Mouse (Mus musculus) c-Kit-negative CD71-positive TER-119-positive erythroid progenitor cells, embryonic 14.5 days (primary cell): ENCODE measurements around the gene Fam166b.

Source experiments
- DNase-seq: peaks from one replicate; pipeline ENCODE4 v3.0.0-alpha.2; 2013; ENCODE audit warnings: low read depth, low spot score

Fam166b gene

GRCm38 (mm10) chr4:43404697-43405096 lies 24.2 kb downstream of the Fam166b start:
- DNase-seq = no peak

DNA sequence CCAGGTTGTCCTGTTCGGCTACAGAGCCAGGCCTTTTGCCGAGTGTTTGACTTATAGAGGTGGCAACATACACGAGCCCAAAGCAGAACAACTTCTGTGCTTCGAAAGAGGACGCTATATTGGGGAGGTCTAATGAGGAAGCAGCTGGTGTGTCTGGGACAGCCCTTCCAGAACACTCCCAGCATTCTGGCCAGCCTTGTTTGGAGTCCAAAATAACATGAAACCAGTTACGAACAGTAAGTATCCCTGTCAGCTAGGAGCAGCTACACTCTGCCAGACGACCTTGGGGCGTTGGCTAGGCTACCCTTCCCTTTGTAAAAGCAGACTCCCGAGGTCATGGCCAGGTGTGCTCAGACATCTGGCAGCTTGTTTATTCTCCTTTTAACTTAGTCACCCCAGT lies 26.7 kb downstream of the Fam166b start:
- no peak for DNase-seq

DNA sequence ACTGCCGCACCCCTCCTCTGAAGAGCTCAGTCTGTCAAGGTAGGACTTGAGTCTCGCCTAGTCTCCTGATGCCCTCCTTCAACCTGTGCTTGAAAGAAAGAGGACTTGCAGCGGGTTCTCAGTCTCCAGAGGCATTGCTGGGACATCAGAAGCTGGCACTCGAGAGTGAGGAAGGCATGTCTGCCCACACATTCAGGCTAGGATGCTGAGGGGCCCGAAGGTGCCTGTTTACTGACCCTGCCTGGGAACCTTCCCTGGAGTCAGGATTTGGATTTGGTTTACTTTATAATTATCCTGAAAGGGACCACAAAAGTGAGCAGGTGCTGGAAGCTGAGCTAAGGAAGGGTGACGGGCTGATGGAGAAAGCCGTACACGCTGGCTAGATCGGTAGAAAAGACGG lies 27.4 kb downstream of the Fam166b start:
- DNase-seq = no peak

- no peak for DNase-seq
Observed at GRCm38 (mm10) chr4:43400976-43401375, 28.0 kb downstream of the Fam166b start.

DNA sequence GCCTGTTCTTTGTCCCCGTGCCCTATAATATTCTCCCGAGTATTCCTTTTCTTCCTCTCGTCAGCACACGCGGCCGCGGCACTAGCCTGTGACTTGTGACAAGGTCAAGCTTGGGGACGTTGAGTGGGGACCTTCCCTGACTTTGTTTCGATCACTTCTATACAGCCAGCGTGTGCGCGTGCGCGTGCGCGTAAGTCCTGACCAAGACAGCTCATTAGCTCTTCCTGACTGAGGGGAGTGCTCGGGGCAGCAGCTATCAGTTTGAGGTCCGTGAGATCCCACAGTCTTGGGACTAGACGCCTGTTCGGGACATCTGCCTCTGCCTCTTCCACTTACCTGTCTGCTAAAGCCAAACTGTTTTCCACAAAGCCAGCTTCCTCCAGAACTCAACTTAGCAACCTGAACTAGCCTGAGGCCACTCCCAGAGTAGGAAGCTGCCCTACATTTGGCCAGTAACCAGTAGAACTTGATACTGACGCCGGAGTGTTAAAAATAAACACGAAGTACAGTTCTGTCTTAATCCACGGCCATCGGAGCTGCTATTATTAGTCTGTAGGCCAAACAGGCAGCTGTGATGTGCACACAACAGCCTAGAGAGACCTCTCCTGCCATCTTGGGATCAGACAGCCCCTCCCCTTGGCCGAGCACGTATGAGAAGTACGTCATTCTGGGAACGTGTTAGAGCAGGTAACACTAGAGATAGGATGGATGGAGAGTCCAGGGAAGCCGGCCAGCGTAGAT lies 29.4 kb downstream of the Fam166b start:
- no peak for DNase-seq

DNA sequence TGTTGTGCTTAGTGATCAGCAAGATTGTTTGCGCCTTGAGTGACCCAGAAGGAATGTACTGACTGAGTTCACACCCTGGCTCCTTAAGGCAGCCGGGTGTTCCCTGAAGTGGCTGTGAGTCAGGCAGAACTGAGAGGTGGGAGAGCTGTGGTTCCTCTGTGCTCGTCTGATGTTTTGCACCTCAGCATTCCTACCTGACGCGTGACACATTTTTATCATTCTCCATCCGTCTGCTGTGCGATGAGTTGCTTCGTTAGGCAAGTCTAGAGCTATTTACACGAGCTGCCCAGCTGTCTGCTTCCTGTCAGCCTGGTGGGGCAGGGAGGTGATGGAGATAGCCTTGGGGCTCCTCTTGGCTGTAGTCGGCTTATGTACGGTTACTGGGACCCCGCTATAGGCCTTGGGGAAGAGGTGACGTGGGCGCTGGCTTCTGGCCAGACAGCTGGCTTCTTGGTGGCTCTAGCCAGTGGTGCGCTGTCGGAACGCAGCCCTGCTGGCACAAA lies 30.1 kb downstream of the Fam166b start:
- DNase-seq = no peak

- DNase-seq = no peak
Observed at GRCm38 (mm10) chr4:43398014-43398413, 30.9 kb downstream of the Fam166b start.

- DNase-seq = no peak
Observed at GRCm38 (mm10) chr4:43396381-43396780, 32.6 kb downstream of the Fam166b start.

DNA sequence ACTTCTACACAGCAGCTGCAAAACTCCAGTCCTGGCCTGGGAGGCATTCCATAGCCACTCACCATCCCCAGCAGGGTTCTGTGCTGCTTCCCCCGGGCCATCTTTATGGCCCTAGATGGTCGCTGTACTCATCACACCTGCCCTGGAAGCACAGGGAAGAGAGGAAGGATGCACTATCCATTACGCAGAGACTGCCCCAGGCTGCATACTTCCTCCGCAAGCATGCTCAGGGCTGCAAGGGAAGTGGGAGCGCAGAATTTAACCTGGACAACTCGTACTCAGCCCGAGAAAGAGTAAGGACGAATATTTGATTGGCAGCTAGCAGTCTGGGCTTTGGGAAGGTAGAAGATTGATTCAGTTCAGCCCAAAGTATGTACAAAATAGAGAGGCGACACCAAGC lies 33.1 kb downstream of the Fam166b start:
- DNase-seq = no peak

DNA sequence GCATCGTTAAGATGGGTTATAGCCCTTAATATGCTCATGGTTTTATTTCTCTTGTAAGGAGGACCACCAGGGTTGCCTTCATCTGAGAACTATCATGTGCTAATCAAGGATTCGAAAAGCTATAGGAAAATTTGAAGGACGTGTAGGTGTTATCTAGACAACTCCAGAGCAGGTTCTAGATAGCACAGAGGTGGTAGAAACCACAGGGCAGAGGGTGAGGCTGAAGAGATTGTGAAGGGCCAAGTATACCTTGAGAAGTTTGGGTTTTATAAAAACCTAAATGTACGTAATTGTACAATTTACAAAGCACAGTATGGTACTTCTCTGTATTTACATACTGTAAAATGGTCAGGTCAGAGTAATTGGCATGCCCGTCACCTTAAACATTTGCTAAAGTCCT lies 33.8 kb downstream of the Fam166b start:
- no peak for DNase-seq

DNA sequence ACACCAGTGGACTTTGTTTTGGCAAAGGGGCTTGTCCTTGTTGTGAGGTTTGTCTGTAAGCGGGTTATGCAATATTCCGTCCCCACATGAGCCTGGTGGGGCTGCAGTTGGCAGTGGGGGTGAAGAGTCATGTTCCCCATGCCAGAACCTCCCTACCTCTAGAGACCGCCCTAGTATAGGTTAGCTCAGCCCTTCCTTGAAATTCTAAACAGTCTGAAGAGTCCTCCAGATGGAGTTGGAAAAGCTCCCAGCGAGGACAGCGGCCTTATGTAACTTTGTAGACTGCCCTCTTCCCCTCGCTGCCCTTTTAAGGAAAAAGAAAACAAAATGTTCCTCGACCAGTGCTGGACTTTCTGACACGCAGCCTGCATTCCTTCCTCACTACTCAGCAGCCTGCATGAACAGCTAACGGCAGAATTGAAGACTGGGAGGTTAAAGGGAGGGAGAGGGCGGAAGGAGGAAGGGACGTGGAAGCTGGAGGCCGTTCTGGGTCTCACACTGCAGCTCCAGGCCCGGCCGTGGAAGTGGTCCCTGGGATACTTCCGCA lies 34.5 kb downstream of the Fam166b start:
- DNase-seq = no peak

- no peak for DNase-seq
Observed at GRCm38 (mm10) chr4:43391521-43392050, 37.3 kb downstream of the Fam166b start.

DNA sequence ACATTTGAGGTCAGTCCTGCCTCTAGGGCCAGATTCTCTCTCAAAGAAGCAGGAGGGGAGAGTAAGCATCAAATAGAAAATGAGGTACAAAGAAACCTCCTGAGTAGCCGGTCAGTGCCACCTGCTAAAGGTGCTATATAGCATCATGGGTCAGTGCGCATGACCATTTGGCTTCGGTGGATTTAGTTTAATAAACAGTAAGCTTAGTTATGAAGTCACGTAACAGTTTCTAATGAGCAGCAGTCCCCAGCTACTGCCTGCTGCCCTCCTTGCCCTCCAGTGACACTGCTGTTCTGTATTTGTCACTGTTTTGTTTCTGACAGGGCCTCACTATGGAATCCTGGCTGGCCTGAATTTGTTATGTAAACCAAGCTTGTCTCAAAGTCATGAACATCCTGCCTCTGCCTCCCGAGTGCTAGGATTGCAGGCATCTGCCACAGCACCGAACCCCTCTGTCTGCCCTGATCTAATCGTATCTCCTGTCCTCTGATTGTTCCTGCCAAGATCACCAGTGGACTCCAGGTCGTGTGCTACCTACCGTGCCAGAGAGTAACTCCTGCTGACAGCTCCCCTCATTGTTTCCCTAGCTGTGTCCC lies 39.0 kb downstream of the Fam166b start:
- DNase-seq = no peak

DNA sequence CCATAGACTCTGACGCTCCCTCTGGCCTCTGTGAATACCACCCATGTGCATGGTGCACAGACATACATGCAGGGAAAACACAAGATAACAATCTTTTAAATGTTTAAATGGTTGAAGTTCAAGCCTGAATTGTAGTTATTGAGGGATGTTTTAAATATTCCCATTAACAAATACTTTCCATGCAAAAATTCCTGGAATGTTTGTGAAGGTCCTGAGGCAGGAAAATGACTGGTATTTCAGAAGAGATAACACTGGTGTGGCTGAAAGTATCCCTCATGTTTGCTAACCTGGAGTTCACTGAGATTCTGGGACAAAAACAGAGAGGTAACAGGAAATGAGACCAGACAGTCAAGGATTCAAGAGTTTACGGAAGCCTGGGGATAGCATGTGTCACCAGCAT lies 39.5 kb downstream of the Fam166b start:
- DNase-seq = no peak

GRCm38 (mm10) chr4:43386932-43387331 lies 42.0 kb downstream of the Fam166b start:
- no peak for DNase-seq

GRCm38 (mm10) chr4:43384541-43384940 lies 44.4 kb downstream of the Fam166b start:
- no peak for DNase-seq

DNA sequence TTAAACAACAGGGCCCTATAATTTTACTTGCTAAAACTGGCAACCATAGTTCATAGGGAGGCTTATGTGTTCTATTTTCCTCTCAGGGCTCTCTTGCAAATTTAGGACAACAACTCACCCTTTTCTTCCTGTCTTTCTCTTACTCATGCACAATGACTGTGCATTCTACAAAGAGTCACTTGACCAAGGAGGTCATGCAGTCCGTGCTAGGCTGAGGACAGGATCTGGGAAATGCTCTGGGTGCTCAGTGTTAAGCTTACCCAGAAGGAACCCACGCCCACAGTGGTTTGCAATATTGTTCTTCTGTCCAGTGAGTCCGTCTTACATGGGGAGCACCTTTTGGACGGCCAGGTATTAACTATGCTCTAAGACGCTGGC lies 44.9 kb downstream of the Fam166b start:
- DNase-seq = no peak

DNA sequence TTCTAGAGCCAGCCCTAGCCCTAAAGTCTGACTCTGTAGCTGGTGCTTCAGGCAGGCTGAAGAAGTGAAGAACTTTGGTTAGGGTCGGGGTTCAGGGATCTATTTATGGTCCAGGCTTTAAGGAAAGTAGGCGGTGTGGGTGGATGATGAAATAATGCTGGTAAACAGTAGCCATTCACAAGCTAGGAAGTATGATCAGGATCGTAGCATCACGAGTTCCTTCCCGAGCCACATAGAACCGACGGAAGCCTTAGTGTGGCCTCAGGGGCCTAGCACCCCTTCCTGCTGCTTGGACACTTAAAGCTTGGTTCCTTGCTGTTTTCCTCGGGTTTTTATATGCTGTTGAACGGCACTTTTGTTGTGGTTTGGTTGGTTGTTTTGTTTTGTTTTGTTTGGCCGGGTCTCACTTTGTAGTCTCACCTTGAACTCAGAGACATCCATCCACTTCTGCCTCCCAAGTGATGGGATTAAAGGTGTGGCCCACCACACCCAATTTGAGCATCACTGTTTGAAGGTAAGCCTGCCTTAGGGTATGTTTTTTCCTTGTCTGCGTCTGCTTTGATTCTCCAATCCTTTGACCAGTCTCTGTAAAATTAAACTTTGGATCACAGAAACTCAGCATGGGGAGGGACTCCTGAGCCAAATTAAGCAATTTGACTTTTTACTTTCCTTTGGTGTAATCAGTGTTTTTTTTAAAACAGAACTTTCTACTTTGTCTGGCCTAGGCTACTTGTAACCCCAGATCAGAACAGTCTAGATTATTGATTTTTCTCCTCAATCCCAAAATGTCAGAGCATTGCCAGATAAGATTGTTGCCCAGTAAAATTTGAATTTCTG lies 45.5 kb downstream of the Fam166b start:
- no peak for DNase-seq

DNA sequence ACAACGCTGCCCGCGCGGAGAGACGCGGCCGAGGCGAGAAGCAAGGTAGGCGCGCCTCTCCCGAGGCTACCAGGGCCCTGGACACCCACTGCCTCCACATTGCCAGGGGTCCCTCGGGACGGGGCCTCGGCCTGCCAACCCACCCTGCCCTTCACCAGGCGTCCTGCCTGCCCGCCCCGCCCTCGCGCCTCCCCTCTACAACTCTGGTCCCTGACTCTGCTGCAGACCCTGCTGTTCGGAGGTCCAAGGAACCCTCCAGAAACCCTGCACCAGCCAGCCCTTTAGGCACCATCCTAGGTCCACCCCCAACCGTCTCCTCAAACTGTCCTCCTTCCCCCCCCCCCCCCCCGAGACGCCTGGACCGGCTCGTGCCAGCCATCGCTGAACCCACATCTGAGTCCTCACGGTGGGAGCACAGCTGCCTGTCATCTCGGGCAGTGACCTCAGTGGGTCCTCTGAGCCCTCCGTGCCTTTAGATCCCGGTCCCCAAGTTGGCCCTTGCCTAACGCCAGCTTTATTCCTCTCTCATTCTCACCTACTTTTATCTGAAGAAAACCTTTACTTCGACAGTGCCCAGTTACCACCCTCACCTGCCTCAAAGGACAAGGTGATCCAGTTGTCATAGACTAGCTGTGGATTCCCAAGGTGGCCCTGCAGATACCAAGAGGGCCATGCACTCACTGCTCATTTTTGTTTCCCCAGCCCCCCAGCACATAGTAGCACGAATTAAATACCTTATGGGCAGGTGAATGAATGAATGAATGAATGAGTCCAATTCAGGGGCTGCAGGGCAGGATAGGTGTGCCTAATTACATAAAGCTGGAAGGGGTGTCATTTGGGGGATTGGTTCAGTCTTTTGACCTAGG lies 46.5 kb downstream of the Fam166b start:
- no peak for DNase-seq

GRCm38 (mm10) chr4:43381408-43382154 lies 47.4 kb downstream of the Fam166b start, which contains the start of gene Rusc2:
TSS of gene Rusc2 (plus strand) at chr4:43381979.
- no peak for DNase-seq
